Mouse (Mus musculus) heart, embryonic 12.5 days (tissue): ENCODE data around the gene Zc3h4. TPM values are rescaled to one million over a fixed set of nuclear protein-coding genes. Genes with fewer than 3 reads are reported as not detected.

Experiments used
- ATAC-seq: fragments of 200-750 bp; cut with Nextera tagmentation; 2 replicates; pipeline ENCODE4 v1.8.0; 2017; ENCODE audit warnings: moderate TSS enrichment, moderate library complexity; ENCODE audit not compliant: insufficient number of reproducible peaks, low FRiP score
- H3K27ac ChIP-seq: fragments of 300-500 bp; sonication (generic); 2 replicates; pipeline ENCODE4 v1.5.1; 2016; ENCODE audit warnings: mild to moderate bottlenecking, moderate library complexity; ENCODE audit not compliant: poor library complexity, severe bottlenecking
- H3K27me3 ChIP-seq: fragments of 300-500 bp; sonication (generic); replicated peaks from 2 replicates; pipeline ENCODE4 v1.6.1; 2016; ENCODE audit warnings: mild to moderate bottlenecking, moderate library complexity
- H3K36me3 ChIP-seq: fragments of 300-500 bp; sonication (generic); 2 replicates; pipeline ENCODE4 v1.6.1; 2016; ENCODE audit warnings: mild to moderate bottlenecking, moderate library complexity
- H3K4me1 ChIP-seq: fragments of 300-500 bp; sonication (generic); replicated peaks from 2 replicates; pipeline ENCODE4 v1.6.1; 2016; ENCODE audit warnings: mild to moderate bottlenecking
- H3K4me2 ChIP-seq: fragments of 300-500 bp; sonication (generic); 2 replicates; pipeline ENCODE4 v1.6.1; 2016; ENCODE audit warnings: mild to moderate bottlenecking, moderate library complexity
- H3K4me3 ChIP-seq: fragments of 300-500 bp; sonication (generic); 2 replicates; pipeline ENCODE4 v1.5.1; 2016; ENCODE audit warnings: mild to moderate bottlenecking
- H3K9ac ChIP-seq: fragments of 300-500 bp; sonication (generic); 2 replicates; pipeline ENCODE4 v1.6.1; 2016; ENCODE audit warnings: mild to moderate bottlenecking, moderate library complexity
- H3K9me3 ChIP-seq: fragments of 300-500 bp; sonication (generic); replicated peaks from 2 replicates; pipeline ENCODE4 v1.6.1; 2016; ENCODE audit warnings: mild to moderate bottlenecking, moderate library complexity
- WGBS: fragments of 180-500 bp; shearing (Covaris S2); methylation state at CpG from one replicate; pipeline ENCODE4 v1.1.7; 2016; 5-methylcytosine and 5-hydroxymethylcytosine counted together
- polyA plus RNA-seq: library from polyadenylated mRNA; unstranded; fragments of >200 nt; fragmentation: Nextera tagmentation; extraction: Ambion mirVana; gene quantifications from 2 replicates; pipeline ENCODE4 v1.2.1, GENCODE M21; 2016

Gene Zc3h4
- polyA plus RNA-seq, 1 experiment from 2014 or later, result 14.3 TPM

- Histone ChIP-seq H3K4me1 (peaks cover 26% of the 10 kb centered on the region), H3K9me3 (no peaks in the 10 kb centered on the region), H3K9ac (no peak overlapping the region), H3K27ac (no peak overlapping the region; the same call in 1 of the 2 replicates), H3K4me3 (no peak overlapping the region), H3K27me3 (no peaks in the 10 kb centered on the region), H3K36me3 (peaks cover 69% of the 10 kb centered on the region), H3K4me2 (no peak overlapping the region)
- 81% methylated on average over 10 of the region's 10 CpGs for WGBS
- ATAC-seq, result no peak
Observed at GRCm38 (mm10) chr7:16417141-16417771, 16.5 kb downstream of the Zc3h4 start.

- 89% methylated on average over 5 of the region's 5 CpGs for WGBS
- Histone ChIP-seq H3K4me3 (no peak overlapping the region), H3K27ac (no peak overlapping the region), H3K36me3 (peaks cover 79% of the 10 kb centered on the region), H3K4me1 (peaks cover 16% of the 10 kb centered on the region), H3K27me3 (no peaks in the 10 kb centered on the region), H3K9ac (no peak overlapping the region), H3K4me2 (no peak overlapping the region), H3K9me3 (no peaks in the 10 kb centered on the region)
- no peak for ATAC-seq
Observed at GRCm38 (mm10) chr7:16418713-16419112, 18.0 kb downstream of the Zc3h4 start.

- no peak overlapping the region for H3K4me2 ChIP-seq
- no peaks in the 10 kb centered on the region for H3K27me3 ChIP-seq
- H3K9me3 ChIP-seq, result no peaks in the 10 kb centered on the region
- no peak for ATAC-seq
- peaks cover 12% of the 10 kb centered on the region for H3K4me1 ChIP-seq
- H3K36me3 ChIP-seq, result peaks cover 90% of the 10 kb centered on the region
- no peak overlapping the region for H3K4me3 ChIP-seq
- 89% methylated on average over 8 of the region's 8 CpGs for WGBS
- H3K9ac ChIP-seq, result no peak overlapping the region
- no peak overlapping the region for H3K27ac ChIP-seq
Observed at GRCm38 (mm10) chr7:16420493-16421118, 19.9 kb downstream of the Zc3h4 start.

GRCm38 (mm10) chr7:16422222-16422856, 21.6 kb downstream of the Zc3h4 start:
- Histone ChIP-seq H3K4me1 (no peaks in the 10 kb centered on the region), H3K27me3 (no peaks in the 10 kb centered on the region), H3K4me2 (no peak overlapping the region), H3K27ac (no peak overlapping the region), H3K9me3 (no peaks in the 10 kb centered on the region), H3K9ac (no peak overlapping the region), H3K36me3 (peaks cover 96% of the 10 kb centered on the region), H3K4me3 (no peak overlapping the region)
- ATAC-seq, result no peak
- 88% methylated on average over 18 of the region's 18 CpGs for WGBS

GRCm38 (mm10) chr7:16423731-16424130, 23.0 kb downstream of the Zc3h4 start:
- no peak overlapping the region for H3K4me3 ChIP-seq
- ATAC-seq, result no peak
- no peak overlapping the region for H3K27ac ChIP-seq
- H3K4me2 ChIP-seq, result no peak overlapping the region
- 87% methylated on average over 9 of the region's 9 CpGs for WGBS
- H3K27me3 ChIP-seq, result no peaks in the 10 kb centered on the region
- no peak overlapping the region for H3K9ac ChIP-seq
- H3K4me1 ChIP-seq, result no peaks in the 10 kb centered on the region
- H3K36me3 ChIP-seq, result peaks cover 97% of the 10 kb centered on the region
- no peaks in the 10 kb centered on the region for H3K9me3 ChIP-seq

GRCm38 (mm10) chr7:16425721-16426120, 25.0 kb downstream of the Zc3h4 start:
- no peak overlapping the region for H3K9ac ChIP-seq
- no peaks in the 10 kb centered on the region for H3K27me3 ChIP-seq
- no peaks in the 10 kb centered on the region for H3K4me1 ChIP-seq
- ATAC-seq, result no peak
- no peak overlapping the region for H3K27ac ChIP-seq
- no peaks in the 10 kb centered on the region for H3K9me3 ChIP-seq
- no peak overlapping the region for H3K4me3 ChIP-seq
- H3K36me3 ChIP-seq, result peaks cover 97% of the 10 kb centered on the region
- 83% methylated on average over 10 of the region's 10 CpGs for WGBS
- H3K4me2 ChIP-seq, result no peak overlapping the region

- no peak overlapping the region for H3K4me3 ChIP-seq
- H3K27ac ChIP-seq, result no peak overlapping the region
- no peaks in the 10 kb centered on the region for H3K9me3 ChIP-seq
- no peak overlapping the region for H3K4me2 ChIP-seq
- no peak overlapping the region for H3K9ac ChIP-seq
- H3K36me3 ChIP-seq, result peaks cover 97% of the 10 kb centered on the region
- no peaks in the 10 kb centered on the region for H3K4me1 ChIP-seq
- WGBS, result 63% methylated on average over 4 of the region's 4 CpGs
- peak; percentile 87 for ATAC-seq
- H3K27me3 ChIP-seq, result no peaks in the 10 kb centered on the region
Observed at GRCm38 (mm10) chr7:16426129-16426729, 25.5 kb downstream of the Zc3h4 start.

GRCm38 (mm10) chr7:16433352-16433971, 32.8 kb downstream of the Zc3h4 start:
- WGBS, result 49% methylated on average over 3 of the region's 3 CpGs
- Histone ChIP-seq H3K27ac (peak overlapping the region; percentile 88), H3K4me3 (no peak overlapping the region), H3K4me1 (peaks cover 35% of the 10 kb centered on the region), H3K36me3 (peaks cover 88% of the 10 kb centered on the region), H3K9me3 (no peaks in the 10 kb centered on the region), H3K9ac (peak overlapping the region; percentile 64; the same call in 1 of the 2 replicates), H3K27me3 (no peaks in the 10 kb centered on the region), H3K4me2 (peak overlapping the region; percentile 14)
- peak; percentile 71 for ATAC-seq

- Histone ChIP-seq H3K4me3 (no peak overlapping the region), H3K9me3 (no peaks in the 10 kb centered on the region), H3K4me2 (no peak overlapping the region), H3K4me1 (peaks cover 35% of the 10 kb centered on the region), H3K27me3 (no peaks in the 10 kb centered on the region), H3K36me3 (peaks cover 72% of the 10 kb centered on the region), H3K9ac (no peak overlapping the region), H3K27ac (no peak overlapping the region)
- WGBS, result 91% methylated on average over 9 of the region's 9 CpGs
- no peak for ATAC-seq
Observed at GRCm38 (mm10) chr7:16435088-16435487, 34.4 kb downstream of the Zc3h4 start.

- peaks cover 19% of the 10 kb centered on the region for H3K4me1 ChIP-seq
- no peaks in the 10 kb centered on the region for H3K9me3 ChIP-seq
- no peak overlapping the region for H3K4me3 ChIP-seq
- H3K27ac ChIP-seq, result no peak overlapping the region
- no peak overlapping the region for H3K9ac ChIP-seq
- H3K36me3 ChIP-seq, result peaks cover 10% of the 10 kb centered on the region
- H3K27me3 ChIP-seq, result no peaks in the 10 kb centered on the region
- ATAC-seq, result no peak
- no peak overlapping the region for H3K4me2 ChIP-seq
Observed at GRCm38 (mm10) chr7:16441241-16441640, 40.5 kb downstream of the Zc3h4 start.

GRCm38 (mm10) chr7:16451656-16452055, 50.9 kb downstream of the Zc3h4 start:
- Histone ChIP-seq H3K9me3 (no peaks in the 10 kb centered on the region), H3K27me3 (no peaks in the 10 kb centered on the region), H3K4me3 (no peak overlapping the region), H3K36me3 (peaks cover 20% of the 10 kb centered on the region), H3K4me1 (peaks cover 18% of the 10 kb centered on the region), H3K9ac (no peak overlapping the region), H3K4me2 (no peak overlapping the region), H3K27ac (0 out of 2 replicates have a peak overlapping the region, but pooled peaks have one; percentile 10)
- WGBS, result 65% methylated on average over 6 of the region's 6 CpGs
- no peak for ATAC-seq
